Mouse (Mus musculus) urinary bladder, postnatal 4 days (tissue): ENCODE measurements around the gene Map1a.

Source experiments
- DNase-seq, 2 experiments: peaks; one replicate each; pipeline ENCODE4 v3.0.0; 2021 to 2022; ENCODE audit warnings: low spot score in 2 of 2

Map1a gene

GRCm38 (mm10) chr2:121308997-121309416 is 19.6 kb downstream of the Map1a start:
- DNase-seq, result peak in 1 of 2 experiments; percentile 33

- no peak for DNase-seq
These were observed 26.9 kb downstream of the Map1a start for GRCm38 (mm10) chr2:121316278-121316677.

- DNase-seq, result no peak
These were observed 33.6 kb downstream of the Map1a start for GRCm38 (mm10) chr2:121323041-121323440.

GRCm38 (mm10) chr2:121323693-121324470 is 34.5 kb downstream of the Map1a start:
- DNase-seq, result no peak

- DNase-seq, result no peak
These were observed 40.1 kb downstream of the Map1a start for GRCm38 (mm10) chr2:121329492-121329891.

GRCm38 (mm10) chr2:121339057-121339456 is 49.7 kb downstream of the Map1a start:
- DNase-seq, result no peak

- no peak for DNase-seq
These were observed 63.8 kb downstream of the Map1a start for GRCm38 (mm10) chr2:121353156-121353555.

- no peak for DNase-seq
These were observed 65.0 kb downstream of the Map1a start for GRCm38 (mm10) chr2:121354378-121354777.

- DNase-seq, result peak; percentile 96
These were observed 65.6 kb downstream of the Map1a start, which contains the start of gene Ppip5k1 for GRCm38 (mm10) chr2:121354820-121355592. TSS of gene Ppip5k1 (minus strand) at chr2:121355396.

- no peak for DNase-seq
These were observed 68.1 kb downstream of the Map1a start, which contains the start of gene Ckmt1 for GRCm38 (mm10) chr2:121357494-121357893. TSS of gene Ckmt1 (plus strand) at chr2:121357714.

GRCm38 (mm10) chr2:121357961-121358360 is 68.6 kb downstream of the Map1a start:
- DNase-seq, result no peak

GRCm38 (mm10) chr2:121358381-121358780 is 69.0 kb downstream of the Map1a start:
- peak in 1 of 2 experiments; percentile 41 for DNase-seq

- DNase-seq, result no peak
These were observed 70.1 kb downstream of the Map1a start for GRCm38 (mm10) chr2:121359461-121359860.
